Mouse (Mus musculus): Measurements from ENCODE around the gene Gm17267. TPM values are rescaled to one million over a fixed set of nuclear protein-coding genes. Genes with fewer than 3 reads are reported as not detected.
"Not testable (repeated sequence)": the region's sequence is repeated elsewhere in the genome, so short reads cannot be mapped to it uniquely, and the experiment has no call there.

The Gm17267 gene
- polyA plus RNA-seq (2014; fragmentation: Nextera tagmentation; extraction: Ambion mirVana), result not detected in 2 replicates

DNA sequence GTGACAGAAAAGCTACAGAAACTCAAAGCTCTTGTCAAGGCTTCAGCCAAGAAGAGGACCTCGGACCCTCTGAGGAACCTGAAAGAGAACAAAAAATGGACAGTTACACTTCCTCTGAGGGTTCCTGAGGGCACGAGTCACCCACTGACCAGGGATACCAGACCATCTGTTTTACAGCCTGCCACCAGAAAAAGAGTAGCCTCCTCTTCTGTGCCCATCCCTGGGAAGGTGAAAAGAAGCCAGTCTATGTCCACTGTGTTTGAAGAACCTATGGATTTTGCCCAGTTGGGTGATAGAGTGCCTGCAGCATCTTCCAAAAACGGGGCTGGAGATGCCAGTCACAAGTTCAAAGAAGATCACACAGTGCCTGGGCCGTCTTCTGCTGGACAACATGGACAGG is at the start of gene Gm17267:
Gene Gm17267, plus strand, starts transcription at position 301 of the 400 bp plus-strand sequence.
- H3K4me3 ChIP-seq (ENCODE audit: control insufficient read depth in 1 of 2, insufficient read depth in 1 of 2, low read depth in 1 of 2, low read length in 2 of 2); H3K9ac ChIP-seq (ENCODE audit: low read length); H3K27ac ChIP-seq (replicated peaks in 1 of 2; ENCODE audit: control insufficient read depth in 1 of 2, insufficient read depth in 1 of 2, low read depth in 2 of 2, low read length in 2 of 2); H3K27me3 ChIP-seq (ENCODE audit: control insufficient read depth, insufficient read depth, low read length); H3K4me2 ChIP-seq (ENCODE audit: low read length); H3K9me3 ChIP-seq (ENCODE audit: control insufficient read depth, low read length); ATAC-seq (ENCODE audit: insufficient number of reproducible peaks, insufficient read depth, low FRiP score, low read depth); H3K4me1 ChIP-seq (ENCODE audit: control insufficient read depth in 2 of 2, insufficient read depth in 2 of 2, low read length in 2 of 2); H3K36me3 ChIP-seq (ENCODE audit: control insufficient read depth, insufficient read depth, low read length): not testable (repeated sequence)
- WGBS, result no CpG with 5 or more reads among the region's 4 CpGs
